Mouse (Mus musculus) midbrain, embryonic 15.5 days (tissue): ENCODE measurements around the gene Cfap74. TPM values are rescaled to one million over a fixed set of nuclear protein-coding genes. Genes with fewer than 3 reads are reported as not detected.
"Not testable (repeated sequence)": the region's sequence is repeated elsewhere in the genome, so short reads cannot be mapped to it uniquely, and the experiment has no call there.

Source experiments
- ATAC-seq: fragments of 200-750 bp; cut with Nextera tagmentation; replicated peaks from 2 replicates; pipeline ENCODE4 v1.8.0; 2017; ENCODE audit warnings: moderate TSS enrichment
- H3K27ac ChIP-seq: fragments of 300-500 bp; sonication (generic); 2 replicates; pipeline ENCODE4 v1.5.1; 2015; ENCODE audit warnings: mild to moderate bottlenecking, inconsistent platforms
- H3K27me3 ChIP-seq: fragments of 300-500 bp; sonication (generic); replicated peaks from 2 replicates; pipeline ENCODE4 v1.6.1; 2015; ENCODE audit warnings: inconsistent platforms
- H3K36me3 ChIP-seq: fragments of 300-500 bp; sonication (generic); replicated peaks from 2 replicates; pipeline ENCODE4 v1.6.1; 2015; ENCODE audit warnings: inconsistent platforms
- H3K4me1 ChIP-seq: fragments of 300-500 bp; sonication (generic); 2 replicates; pipeline ENCODE4 v1.6.1; 2015; ENCODE audit warnings: inconsistent platforms
- H3K4me2 ChIP-seq: fragments of 300-500 bp; sonication (generic); 2 replicates; pipeline ENCODE4 v1.6.1; 2015; ENCODE audit warnings: inconsistent platforms, mild to moderate bottlenecking, moderate library complexity
- H3K4me3 ChIP-seq: fragments of 300-500 bp; sonication (generic); 2 replicates; pipeline ENCODE4 v1.5.1; 2015; ENCODE audit warnings: mild to moderate bottlenecking, inconsistent platforms
- H3K9ac ChIP-seq: fragments of 300-500 bp; sonication (generic); 2 replicates; pipeline ENCODE4 v1.6.1; 2015; ENCODE audit warnings: mild to moderate bottlenecking, inconsistent platforms
- H3K9me3 ChIP-seq: fragments of 300-500 bp; sonication (generic); 2 replicates; pipeline ENCODE4 v1.6.1; 2016; ENCODE audit warnings: inconsistent platforms
- WGBS: fragments of 180-500 bp; shearing (Covaris S2); methylation state at CpG from one replicate; pipeline ENCODE4 v1.1.7; 2015; ENCODE audit warnings: mixed read lengths; 5-methylcytosine and 5-hydroxymethylcytosine counted together
- polyA plus RNA-seq: library from polyadenylated mRNA; unstranded; fragments of >200 nt; fragmentation: Nextera tagmentation; extraction: Ambion mirVana; gene quantifications from 2 replicates; pipeline ENCODE4 v1.2.1, GENCODE M21; 2015

Cfap74 gene
- polyA plus RNA-seq, 1 experiment from 2014 or later = 4.5 TPM

- H3K36me3 ChIP-seq, H3K9ac ChIP-seq, ATAC-seq, H3K4me3 ChIP-seq, H3K9me3 ChIP-seq, H3K4me1 ChIP-seq, H3K4me2 ChIP-seq, H3K27me3 ChIP-seq, H3K27ac ChIP-seq: not testable (repeated sequence)
- WGBS = 59% methylated on average over 2 of the region's 2 CpGs
Observed at GRCm38 (mm10) chr4:155473796-155474195, 64.8 kb downstream of the Cfap74 start.

DNA sequence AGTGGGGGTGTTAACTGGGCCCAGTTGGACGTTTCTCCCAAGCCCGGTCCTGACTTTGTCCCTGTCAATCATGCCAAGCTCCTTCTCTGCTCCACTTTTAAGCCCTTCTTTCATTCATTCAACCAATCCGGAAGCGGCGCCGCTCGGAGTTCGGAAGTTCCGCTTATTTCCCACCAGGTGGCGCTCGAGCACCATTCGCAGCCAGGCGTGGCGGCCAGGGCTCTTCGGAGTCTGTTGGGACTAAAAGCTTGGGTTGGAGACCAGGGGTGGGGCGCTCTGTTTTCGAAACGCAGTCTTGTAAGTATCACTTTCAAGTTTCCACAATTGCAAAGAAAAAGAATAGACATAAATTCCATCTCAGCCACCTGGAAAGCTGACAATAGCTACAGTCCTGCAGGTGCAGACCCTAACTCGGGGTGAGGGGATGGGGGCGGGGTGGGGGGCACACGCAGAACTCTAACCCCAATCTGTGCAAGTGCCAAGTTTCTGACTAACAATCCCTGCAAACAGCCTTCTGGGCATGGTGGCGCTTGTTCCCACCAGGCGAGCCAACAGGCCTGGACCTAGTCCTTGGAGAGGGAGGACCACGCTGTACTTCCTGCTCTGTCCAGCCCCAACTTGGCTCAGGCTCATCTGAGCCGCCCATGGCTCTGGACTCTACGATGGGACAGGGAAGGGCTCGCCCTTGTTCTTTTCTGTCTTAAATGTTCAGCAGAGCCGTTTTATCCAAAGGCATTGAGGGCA lies 72.6 kb downstream of the Cfap74 start:
- no peaks in the 10 kb centered on the region for H3K27me3 ChIP-seq
- H3K9ac ChIP-seq = no peak overlapping the region
- ATAC-seq = peak; percentile 58; the same call in 1 of the 2 replicates
- H3K4me1 ChIP-seq = no peaks in the 10 kb centered on the region
- H3K36me3 ChIP-seq = no peaks in the 10 kb centered on the region
- 0 out of 2 replicates have a peak overlapping the region, but pooled peaks have one; percentile 19 for H3K4me2 ChIP-seq
- 23% methylated on average over 28 of the region's 28 CpGs for WGBS
- no peaks in the 10 kb centered on the region for H3K9me3 ChIP-seq
- no peak overlapping the region for H3K4me3 ChIP-seq
- no peak overlapping the region for H3K27ac ChIP-seq

GRCm38 (mm10) chr4:155482125-155482480 lies 73.1 kb downstream of the Cfap74 start:
- Histone ChIP-seq H3K4me2 (no peak overlapping the region), H3K4me1 (no peaks in the 10 kb centered on the region), H3K9ac (no peak overlapping the region), H3K4me3 (no peak overlapping the region), H3K36me3 (no peaks in the 10 kb centered on the region), H3K9me3 (no peaks in the 10 kb centered on the region), H3K27ac (no peak overlapping the region), H3K27me3 (no peaks in the 10 kb centered on the region)
- WGBS = 93% methylated on average over 6 of the region's 6 CpGs
- no peak for ATAC-seq

DNA sequence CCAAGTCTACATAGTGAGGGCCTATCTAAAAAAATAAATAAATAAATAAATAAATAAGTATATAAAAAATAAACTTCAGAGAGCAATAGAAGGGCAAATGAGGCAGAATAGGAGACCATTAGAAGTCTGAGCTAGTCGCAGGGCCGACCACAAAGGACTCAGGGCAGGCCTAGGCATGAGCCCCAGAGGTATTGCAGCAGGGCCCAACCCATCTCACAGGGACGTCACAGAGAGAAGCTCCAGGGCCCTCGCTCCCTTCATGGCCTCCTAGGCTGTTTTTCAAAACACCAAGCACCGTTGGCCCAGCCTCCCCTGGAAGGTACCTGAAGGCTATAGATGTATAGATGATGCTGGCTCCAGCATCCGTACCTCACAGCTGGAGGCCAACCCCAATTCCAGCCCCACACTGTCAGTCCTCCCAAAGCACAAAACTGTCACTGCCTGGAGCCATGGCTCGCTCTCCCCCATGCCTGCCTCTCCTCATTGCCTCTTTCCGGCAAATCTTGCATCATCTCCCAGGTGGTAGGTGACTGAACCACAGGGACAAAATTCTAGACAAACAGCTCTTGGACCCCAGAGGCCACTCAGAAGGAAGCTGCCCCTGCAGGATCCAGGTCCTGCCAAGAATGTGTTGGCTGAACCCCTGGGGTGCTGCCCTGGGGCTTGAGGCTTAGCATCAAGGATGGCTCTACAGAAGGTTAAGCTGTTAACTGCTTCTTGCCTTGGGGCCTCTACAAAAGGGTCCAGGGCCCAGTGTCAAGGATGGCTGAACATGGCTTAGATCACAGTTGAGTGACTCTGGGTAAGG lies 73.9 kb downstream of the Cfap74 start:
- H3K36me3 ChIP-seq = no peaks in the 10 kb centered on the region
- H3K4me3 ChIP-seq = no peak overlapping the region
- no peak for ATAC-seq
- H3K27ac ChIP-seq = no peak overlapping the region
- H3K27me3 ChIP-seq = no peaks in the 10 kb centered on the region
- 65% methylated on average over 8 of the region's 8 CpGs for WGBS
- no peaks in the 10 kb centered on the region for H3K9me3 ChIP-seq
- H3K4me1 ChIP-seq = peaks cover 3% of the 10 kb centered on the region; the same call in 1 of the 2 replicates
- no peak overlapping the region for H3K9ac ChIP-seq
- no peak overlapping the region for H3K4me2 ChIP-seq

GRCm38 (mm10) chr4:155485521-155485920 lies 76.5 kb downstream of the Cfap74 start:
- Histone ChIP-seq H3K4me2 (no peak overlapping the region), H3K9ac (no peak overlapping the region), H3K4me1 (peaks cover 21% of the 10 kb centered on the region), H3K36me3 (no peaks in the 10 kb centered on the region), H3K27me3 (no peaks in the 10 kb centered on the region), H3K4me3 (no peak overlapping the region), H3K27ac (no peak overlapping the region), H3K9me3 (no peaks in the 10 kb centered on the region)
- ATAC-seq = no peak
- WGBS = 87% methylated on average over 3 of the region's 3 CpGs

DNA sequence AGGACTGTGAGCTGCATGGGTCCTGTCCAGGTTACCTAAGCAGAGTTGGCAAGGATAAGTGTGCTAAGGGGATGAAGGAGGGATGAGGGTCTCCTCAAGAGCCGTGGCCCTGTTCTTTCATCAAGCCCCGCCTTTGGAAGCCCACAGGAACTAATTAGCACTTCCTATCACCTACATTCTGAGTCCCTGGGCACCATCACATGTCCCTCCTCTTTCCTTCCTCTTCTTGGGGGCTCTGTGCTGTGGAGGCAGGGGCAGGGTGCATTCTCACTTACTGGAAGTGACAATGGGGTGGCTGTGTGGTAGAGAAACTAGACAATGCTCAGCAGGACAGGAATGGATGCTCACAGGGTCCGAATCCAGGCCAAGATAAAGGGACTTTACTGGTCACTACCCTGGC lies 78.8 kb downstream of the Cfap74 start:
- H3K9me3 ChIP-seq = no peaks in the 10 kb centered on the region
- 50% methylated on average over 3 of the region's 3 CpGs for WGBS
- no peak overlapping the region for H3K4me2 ChIP-seq
- no peaks in the 10 kb centered on the region for H3K27me3 ChIP-seq
- H3K27ac ChIP-seq = peak overlapping the region; percentile 55
- H3K4me3 ChIP-seq = no peak overlapping the region
- no peaks in the 10 kb centered on the region for H3K36me3 ChIP-seq
- peaks cover 25% of the 10 kb centered on the region for H3K4me1 ChIP-seq
- H3K9ac ChIP-seq = no peak overlapping the region
- no peak for ATAC-seq

DNA sequence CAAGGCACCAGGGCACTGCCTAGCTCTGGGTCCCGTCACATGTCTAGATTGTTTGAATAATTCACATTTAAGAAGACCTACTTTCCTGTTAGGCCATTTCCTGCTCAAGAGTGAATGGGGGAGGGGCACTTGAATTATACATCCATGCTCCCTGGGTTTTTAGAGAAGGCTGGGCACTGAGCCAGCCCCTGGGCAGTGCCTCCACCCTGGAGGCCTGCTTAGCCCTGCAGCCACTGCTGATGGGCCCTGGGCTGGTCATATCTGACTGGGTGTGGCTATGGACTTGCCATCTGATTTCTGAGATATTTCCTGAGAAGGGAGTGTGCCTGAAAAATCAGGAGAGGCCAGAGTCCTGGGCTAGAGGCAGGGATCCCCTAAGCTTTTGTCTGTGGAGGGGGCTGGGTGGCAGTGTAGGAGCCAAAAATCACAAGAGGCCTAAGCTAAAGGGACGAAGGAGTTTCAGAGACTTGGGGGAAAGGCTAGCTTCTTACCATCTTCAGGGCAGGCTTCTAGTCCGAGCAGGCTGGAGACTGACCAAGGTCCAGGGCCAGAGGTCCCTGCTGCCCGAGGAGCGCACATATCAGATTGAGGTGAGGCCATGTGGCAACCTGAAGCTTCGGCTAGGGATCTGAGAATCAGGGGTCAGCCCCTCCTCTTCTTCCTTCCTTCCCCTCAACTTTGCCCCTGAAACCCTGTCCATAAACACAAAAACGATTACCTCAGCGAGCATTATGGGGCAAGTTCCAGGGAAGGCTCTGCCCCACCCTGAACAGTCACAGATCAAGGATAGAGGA lies 79.4 kb downstream of the Cfap74 start:
- WGBS = 74% methylated on average over 8 of the region's 8 CpGs
- H3K27me3 ChIP-seq = no peaks in the 10 kb centered on the region
- no peak overlapping the region for H3K9ac ChIP-seq
- no peak overlapping the region for H3K4me2 ChIP-seq
- peak overlapping the region; percentile 55 for H3K27ac ChIP-seq
- H3K4me1 ChIP-seq = peaks cover 31% of the 10 kb centered on the region
- no peak overlapping the region for H3K4me3 ChIP-seq
- no peak for ATAC-seq
- no peaks in the 10 kb centered on the region for H3K36me3 ChIP-seq
- no peaks in the 10 kb centered on the region for H3K9me3 ChIP-seq

DNA sequence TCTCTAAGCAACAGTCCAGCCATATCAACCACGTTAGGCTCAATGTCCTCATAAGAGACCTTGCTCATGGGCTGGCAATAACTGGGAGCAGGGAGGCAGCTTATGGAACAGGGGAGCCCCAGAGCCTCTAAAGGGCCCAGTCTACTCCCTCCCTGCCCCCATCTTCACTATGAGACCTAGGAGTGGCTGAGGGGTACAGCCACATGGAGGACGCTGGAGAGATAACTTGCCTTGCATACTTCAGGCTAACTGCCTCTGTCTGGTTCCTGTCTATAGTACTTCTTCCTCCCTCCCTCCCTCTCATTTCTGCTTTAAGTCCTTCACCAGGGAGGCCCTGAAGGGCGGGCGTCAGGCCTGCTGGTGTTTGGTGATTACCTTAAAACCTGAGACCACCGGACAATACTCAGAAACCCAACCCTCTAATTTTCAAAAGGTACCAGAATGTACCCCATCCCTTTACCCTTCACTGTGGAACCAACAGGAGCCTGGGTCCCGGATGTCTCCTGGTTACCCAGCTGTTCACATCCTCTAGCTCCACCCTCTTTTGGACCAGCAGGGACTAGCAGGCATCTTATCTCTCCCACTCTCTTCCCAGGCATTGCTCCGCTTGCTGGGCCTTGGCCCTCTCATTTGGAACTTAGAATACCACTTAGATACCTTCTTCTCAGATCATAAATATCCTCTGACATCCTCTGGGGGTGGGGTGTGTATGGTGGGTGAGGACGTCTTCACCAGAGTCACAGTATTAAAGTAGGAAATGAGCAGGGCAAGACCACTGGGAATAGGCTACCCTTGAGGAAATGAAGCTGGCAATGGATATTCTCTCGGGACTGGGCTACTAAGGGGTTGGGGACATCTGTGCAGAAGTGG lies 80.3 kb downstream of the Cfap74 start:
- peaks cover 40% of the 10 kb centered on the region for H3K4me1 ChIP-seq
- H3K36me3 ChIP-seq = no peaks in the 10 kb centered on the region
- H3K27me3 ChIP-seq = no peaks in the 10 kb centered on the region
- no peak for ATAC-seq
- H3K9me3 ChIP-seq = no peaks in the 10 kb centered on the region
- H3K27ac ChIP-seq = no peak overlapping the region
- H3K9ac ChIP-seq = no peak overlapping the region
- WGBS = 84% methylated on average over 9 of the region's 9 CpGs
- H3K4me2 ChIP-seq = no peak overlapping the region
- no peak overlapping the region for H3K4me3 ChIP-seq

- ATAC-seq = 0 out of 2 replicates have a peak, but pooled peaks have one; percentile 10
- Histone ChIP-seq H3K4me3 (peak overlapping the region; percentile 79), H3K4me2 (peak overlapping the region; percentile 73), H3K27me3 (no peaks in the 10 kb centered on the region), H3K27ac (peak overlapping the region; percentile 92), H3K4me1 (peaks cover 52% of the 10 kb centered on the region), H3K36me3 (no peaks in the 10 kb centered on the region), H3K9ac (peak overlapping the region; percentile 78), H3K9me3 (no peaks in the 10 kb centered on the region)
- WGBS = 22% methylated on average over 5 of the region's 5 CpGs
Observed at GRCm38 (mm10) chr4:155490456-155490855, 81.5 kb downstream of the Cfap74 start.

DNA sequence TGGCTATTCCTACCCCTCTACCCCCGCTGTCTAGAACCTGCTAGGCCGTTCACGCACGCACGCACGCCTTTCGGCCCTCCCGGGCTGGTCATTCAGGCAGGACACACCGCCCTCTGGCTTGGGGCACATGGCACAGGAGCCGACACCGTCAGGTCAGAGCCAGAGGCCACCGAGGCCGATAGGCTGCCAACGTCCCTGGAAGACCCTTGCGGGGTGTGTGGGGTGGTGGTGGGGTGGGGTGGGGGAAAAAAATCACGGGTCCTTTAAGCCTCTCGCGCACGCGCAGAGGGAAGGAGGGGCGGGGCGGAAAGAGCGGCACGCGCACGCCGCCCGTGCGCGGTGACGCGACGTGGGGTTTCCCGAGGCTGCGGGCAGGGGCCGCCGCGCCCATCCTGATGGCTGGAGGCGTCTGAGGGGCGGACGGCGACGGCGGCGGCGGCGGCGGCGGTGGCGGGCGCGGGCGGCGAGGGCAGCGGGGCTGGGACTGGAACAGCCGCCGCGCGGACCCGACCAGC lies 82.1 kb downstream of the Cfap74 start, which contains the start of gene Gnb1:
Gnb1 (plus strand) TSS at position 372 of the 515 bp plus-strand sequence.
- Histone ChIP-seq H3K9me3 (no peaks in the 10 kb centered on the region), H3K4me2 (peak within 1 kb of the TSS; percentile 73), H3K4me3 (peak within 1 kb of the TSS; percentile 79), H3K36me3 (no peaks in the 10 kb centered on the region), H3K4me1 (peaks cover 57% of the 10 kb centered on the region), H3K9ac (peak within 1 kb of the TSS; percentile 97), H3K27ac (peak within 1 kb of the TSS; percentile 92), H3K27me3 (no peaks in the 10 kb centered on the region)
- under 1% methylated on average over 46 of the region's 60 CpGs for WGBS
- peak; percentile 80 for ATAC-seq

GRCm38 (mm10) chr4:155491529-155492130 lies 82.6 kb downstream of the Cfap74 start:
- no peaks in the 10 kb centered on the region for H3K9me3 ChIP-seq
- under 1% methylated on average over 52 of the region's 54 CpGs for whole genome bisulfite sequencing
- H3K4me2 ChIP-seq = peak overlapping the region; percentile 73
- peak overlapping the region; percentile 79 for H3K4me3 ChIP-seq
- ATAC-seq = peak; percentile 68
- H3K27ac ChIP-seq = peak overlapping the region; percentile 92
- H3K4me1 ChIP-seq = peaks cover 60% of the 10 kb centered on the region
- H3K27me3 ChIP-seq = no peaks in the 10 kb centered on the region
- no peaks in the 10 kb centered on the region for H3K36me3 ChIP-seq
- peak overlapping the region; percentile 97 for H3K9ac ChIP-seq
